ENCODE assay signal across 10 mouse cellular contexts in genomic region chr12:82374020-82374419, GRCm38 (mm10).
A peak's percentile ranks its signal among the peaks of the same experiment; 100 is the strongest.
DNase-seq lines count a peak whose midpoint lies in the region; ATAC-seq and TF ChIP-seq lines count a peak whose summit lies in the region.
"Had no signal": no experiment of that assay in that cellular context is flagged by ENCODE, and none has a peak within 500 bp of the region (broad histone marks: within the 10 kb centered on the region; RNA-seq: fewer than 3 reads in every experiment).

No protein-coding gene starts in this region.

- TF ChIP-seq POLR2A in lung, adult 2 months (IDR thresholded peaks at IDR 0.05; ENCODE audit: borderline replicate concordance, extremely low read depth, low read depth, low read length) = no peak
- TF ChIP-seq POLR2A in embryonic fibroblast, embryonic 13.5 days (IDR thresholded peaks at IDR 0.05; ENCODE audit: low read depth, low read length) = no peak

- no peak for DNase-seq in heart, adult 18-20 months
- no peak for DNase-seq in lung, adult 2 months
- no peak for DNase-seq in thymus, adult 18-20 months
- no peak for DNase-seq in left cerebral cortex, postnatal 36 days (ENCODE audit: low spot score in 2 of 2)
- DNase-seq: adrenal gland, postnatal 14 days; cerebellum, adult 9-11 months had no signal

- no peak overlapping the region for H3K4me2 ChIP-seq in heart, embryonic 15.5 days
- no peak overlapping the region for H3K4me2 ChIP-seq in lung, embryonic 16.5 days (ENCODE audit: low read depth, low read length)
- no peak overlapping the region for H3K4me2 ChIP-seq in limb, embryonic 15.5 days

- peak overlapping the region; percentile 70 for H3K27ac ChIP-seq in heart, embryonic 15.5 days
- peak overlapping the region; percentile 82 for H3K27ac ChIP-seq in lung, embryonic 16.5 days (ENCODE audit: low read length)
- peak overlapping the region; percentile 75 for H3K27ac ChIP-seq in embryonic fibroblast, embryonic 13.5 days (ENCODE audit: insufficient read depth, low read length)
- H3K27ac ChIP-seq in limb, embryonic 15.5 days = peak overlapping the region; percentile 78

- H3K4me3 ChIP-seq in heart, embryonic 15.5 days = no peak overlapping the region
- no peak overlapping the region for H3K4me3 ChIP-seq in lung, embryonic 16.5 days (ENCODE audit: low read length)
- no peak overlapping the region for H3K4me3 ChIP-seq in lung, adult 2 months (replicated peaks; ENCODE audit: extremely low read depth, low read depth, low read length)
- H3K4me3 ChIP-seq in embryonic fibroblast, embryonic 13.5 days (ENCODE audit: insufficient read depth, low read length) = no peak overlapping the region
- H3K4me3 ChIP-seq in limb, embryonic 15.5 days = no peak overlapping the region

- no peak overlapping the region for H3K9ac ChIP-seq in heart, embryonic 15.5 days
- no peak overlapping the region for H3K9ac ChIP-seq in lung, embryonic 16.5 days (ENCODE audit: low read length)
- no peak overlapping the region for H3K9ac ChIP-seq in limb, embryonic 15.5 days

- H3K9me3 ChIP-seq in heart, embryonic 15.5 days (replicated peaks) = no peaks in the 10 kb centered on the region
- H3K9me3 ChIP-seq in lung, embryonic 16.5 days (ENCODE audit: control insufficient read depth, low read length) = no peaks in the 10 kb centered on the region
- H3K9me3 ChIP-seq in limb, embryonic 15.5 days = no peaks in the 10 kb centered on the region

- H3K27me3 ChIP-seq in heart, embryonic 15.5 days = no peaks in the 10 kb centered on the region
- H3K27me3 ChIP-seq in lung, embryonic 16.5 days (ENCODE audit: control insufficient read depth, insufficient read depth, low read depth, low read length) = no peaks in the 10 kb centered on the region
- H3K27me3 ChIP-seq in limb, embryonic 15.5 days = no peaks in the 10 kb centered on the region

- intact Hi-C loops in left cerebral cortex, postnatal 36 days (cut with DNase I) = loop anchor here (1.0 kb wide), 1 partner anchor 33 kb away; no protein-coding TSS in a partner anchor

- no peak for TF ChIP-seq CTCF in lung, adult 2 months (IDR thresholded peaks at IDR 0.05; ENCODE audit: insufficient read depth, low read length)
- no peak for TF ChIP-seq CTCF in embryonic fibroblast, embryonic 13.5 days (IDR thresholded peaks at IDR 0.05; ENCODE audit: borderline replicate concordance, insufficient read depth, low read length)

- peaks cover 17% of the 10 kb centered on the region for H3K4me1 ChIP-seq in heart, embryonic 15.5 days (replicated peaks)
- H3K4me1 ChIP-seq in lung, embryonic 16.5 days (replicated peaks; ENCODE audit: control insufficient read depth, insufficient read depth, low read length) = peaks cover 5% of the 10 kb centered on the region; the same call in 1 of the 2 replicates
- H3K4me1 ChIP-seq in lung, adult 2 months (ENCODE audit: control insufficient read depth, insufficient read depth, low read length) = peaks cover 16% of the 10 kb centered on the region
- peaks cover 8% of the 10 kb centered on the region for H3K4me1 ChIP-seq in embryonic fibroblast, embryonic 13.5 days (ENCODE audit: control insufficient read depth, insufficient read depth, low read length)
- 0 out of 2 replicates have a peak, but pooled peaks cover 9% of the 10 kb centered on the region for H3K4me1 ChIP-seq in limb, embryonic 15.5 days

- H3K36me3 ChIP-seq in heart, embryonic 15.5 days = 0 out of 2 replicates have a peak, but pooled peaks cover 4% of the 10 kb centered on the region
- H3K36me3 ChIP-seq in lung, embryonic 16.5 days (ENCODE audit: control insufficient read depth, insufficient read depth, low read length) = peaks cover 3% of the 10 kb centered on the region
- H3K36me3 ChIP-seq in limb, embryonic 15.5 days = no peaks in the 10 kb centered on the region

- ATAC-seq in heart, embryonic 15.5 days (replicated peaks; ENCODE audit: insufficient number of reproducible peaks, insufficient read depth, low FRiP score, low read depth) = peak; percentile 50; the same call in 1 of the 2 replicates
- ATAC-seq in lung, embryonic 16.5 days (ENCODE audit: low read depth) = peak; percentile 81
- ATAC-seq in limb, embryonic 15.5 days (ENCODE audit: insufficient number of reproducible peaks, low FRiP score, low TSS enrichment, low read depth) = peak; percentile 48; the same call in 1 of the 2 replicates
